28 mouse cellular contexts compared by ENCODE assay signal in genomic region chr4:140023833-140024232, GRCm38 (mm10). TPM values are rescaled to one million over a fixed set of nuclear protein-coding genes. Genes with fewer than 3 reads are reported as not detected.
A peak's percentile ranks its signal among the peaks of the same experiment; 100 is the strongest.
DNase-seq lines count a peak whose midpoint lies in the region; ATAC-seq and TF ChIP-seq lines count a peak whose summit lies in the region.
"Had no signal": no experiment of that assay in that cellular context is flagged by ENCODE, and none has a peak within 500 bp of the region (broad histone marks: within the 10 kb centered on the region; RNA-seq: fewer than 3 reads in every experiment).

No protein-coding gene starts in this region.

- no peak for TF ChIP-seq CTCF in kidney, postnatal 0 days (IDR thresholded peaks at IDR 0.05; ENCODE audit: low read depth)

- no peaks in the 10 kb centered on the region for H3K36me3 ChIP-seq in hindbrain, embryonic 12.5 days
- no peaks in the 10 kb centered on the region; the same call in 1 of the 2 replicates for H3K36me3 ChIP-seq in hindbrain, embryonic 14.5 days (replicated peaks; ENCODE audit: control insufficient read depth, insufficient read depth)
- H3K36me3 ChIP-seq in kidney, postnatal 0 days (ENCODE audit: insufficient read depth, low read length): no peaks in the 10 kb centered on the region
- H3K36me3 ChIP-seq in neural tube, embryonic 13.5 days: peaks cover 8% of the 10 kb centered on the region; the same call in 1 of the 2 replicates
- H3K36me3 ChIP-seq in neural tube, embryonic 15.5 days: no peaks in the 10 kb centered on the region
- no peaks in the 10 kb centered on the region for H3K36me3 ChIP-seq in midbrain, embryonic 15.5 days (replicated peaks)
- H3K36me3 ChIP-seq: embryonic facial prominence, embryonic 12.5 days; heart, embryonic 13.5 days had no signal

- peaks cover 6% of the 10 kb centered on the region; the same call in 1 of the 2 replicates for H3K4me1 ChIP-seq in hindbrain, embryonic 12.5 days
- peaks cover 1% of the 10 kb centered on the region; the same call in 1 of the 2 replicates for H3K4me1 ChIP-seq in hindbrain, embryonic 14.5 days (replicated peaks; ENCODE audit: control insufficient read depth, insufficient read depth, low read length)
- H3K4me1 ChIP-seq in kidney, postnatal 0 days (replicated peaks; ENCODE audit: insufficient read depth, low read length): no peaks in the 10 kb centered on the region
- peaks cover 7% of the 10 kb centered on the region for H3K4me1 ChIP-seq in neural tube, embryonic 13.5 days (replicated peaks)
- H3K4me1 ChIP-seq in neural tube, embryonic 15.5 days: no peaks in the 10 kb centered on the region
- H3K4me1 ChIP-seq in midbrain, embryonic 15.5 days: no peaks in the 10 kb centered on the region
- H3K4me1 ChIP-seq: embryonic facial prominence, embryonic 12.5 days; heart, embryonic 13.5 days had no signal

- peaks cover 8% of the 10 kb centered on the region for H3K27me3 ChIP-seq in hindbrain, embryonic 12.5 days
- H3K27me3 ChIP-seq in hindbrain, embryonic 14.5 days (ENCODE audit: control insufficient read depth, insufficient read depth, low read length): no peaks in the 10 kb centered on the region
- no peaks in the 10 kb centered on the region for H3K27me3 ChIP-seq in kidney, postnatal 0 days (ENCODE audit: insufficient read depth, low read length)
- no peaks in the 10 kb centered on the region for H3K27me3 ChIP-seq in neural tube, embryonic 13.5 days
- H3K27me3 ChIP-seq in neural tube, embryonic 15.5 days (replicated peaks): no peaks in the 10 kb centered on the region
- no peaks in the 10 kb centered on the region for H3K27me3 ChIP-seq in midbrain, embryonic 15.5 days (replicated peaks)

- WGBS in hindbrain, embryonic 12.5 days: 61% methylated on average over 6 of the region's 6 CpGs
- 47% methylated on average over 6 of the region's 6 CpGs for WGBS in hindbrain, embryonic 14.5 days
- 44% methylated on average over 6 of the region's 6 CpGs for WGBS in kidney, postnatal 0 days
- WGBS in neural tube, embryonic 13.5 days: 56% methylated on average over 6 of the region's 6 CpGs
- 64% methylated on average over 6 of the region's 6 CpGs for WGBS in neural tube, embryonic 15.5 days
- WGBS in midbrain, embryonic 15.5 days: 57% methylated on average over 6 of the region's 6 CpGs

- H3K4me3 ChIP-seq in hindbrain, embryonic 12.5 days: no peak overlapping the region
- no peak overlapping the region for H3K4me3 ChIP-seq in hindbrain, embryonic 14.5 days (replicated peaks; ENCODE audit: low read length)
- H3K4me3 ChIP-seq in kidney, postnatal 0 days (replicated peaks; ENCODE audit: low read depth, low read length): no peak overlapping the region
- H3K4me3 ChIP-seq in neural tube, embryonic 13.5 days: no peak overlapping the region
- H3K4me3 ChIP-seq in neural tube, embryonic 15.5 days (replicated peaks): no peak overlapping the region
- no peak overlapping the region for H3K4me3 ChIP-seq in midbrain, embryonic 15.5 days
- H3K4me3 ChIP-seq: embryonic facial prominence, embryonic 12.5 days; heart, embryonic 13.5 days; myocyte had no signal

- DNase-seq in hindbrain, embryonic 14.5 days (ENCODE audit: low spot score): no peak
- DNase-seq in kidney, postnatal 0 days (ENCODE audit: low spot score): peak; percentile 47
- DNase-seq in kidney, postnatal 14 days: no peak
- DNase-seq in urinary bladder, postnatal 36 days (ENCODE audit: low spot score in 2 of 2): no peak
- DNase-seq: adrenal gland, postnatal 10 days; cerebellum, adult 11 months; cerebellum, adult 9-10 months; cerebellum, postnatal 36 days; forebrain, postnatal 0 days; gastrocnemius, postnatal 10 days; heart, postnatal 10 days; kidney, adult 18-20 months; liver; lung, adult 2 months; lung, postnatal 10 days; right cerebral cortex, postnatal 4 days; thymus, adult 18-20 months; thymus, postnatal 36 days had no signal

- no peak overlapping the region for H3K4me2 ChIP-seq in hindbrain, embryonic 12.5 days (replicated peaks)
- H3K4me2 ChIP-seq in hindbrain, embryonic 14.5 days (replicated peaks): no peak overlapping the region
- no peak overlapping the region for H3K4me2 ChIP-seq in kidney, postnatal 0 days (ENCODE audit: low read length)
- H3K4me2 ChIP-seq in neural tube, embryonic 13.5 days: no peak overlapping the region
- no peak overlapping the region for H3K4me2 ChIP-seq in neural tube, embryonic 15.5 days
- no peak overlapping the region for H3K4me2 ChIP-seq in midbrain, embryonic 15.5 days
- H3K4me2 ChIP-seq: embryonic facial prominence, embryonic 12.5 days; heart, embryonic 13.5 days had no signal

- H3K27ac ChIP-seq in hindbrain, embryonic 12.5 days: 0 out of 2 replicates have a peak overlapping the region, but pooled peaks have one; percentile 35
- H3K27ac ChIP-seq in hindbrain, embryonic 14.5 days: no peak overlapping the region
- H3K27ac ChIP-seq in kidney, postnatal 0 days: no peak overlapping the region
- H3K27ac ChIP-seq in neural tube, embryonic 13.5 days (replicated peaks): peak overlapping the region; percentile 49
- no peak overlapping the region for H3K27ac ChIP-seq in neural tube, embryonic 15.5 days (replicated peaks)
- H3K27ac ChIP-seq in midbrain, embryonic 15.5 days: no peak overlapping the region
- H3K27ac ChIP-seq: embryonic facial prominence, embryonic 12.5 days; heart, embryonic 13.5 days; liver, embryonic 14.5 days; stomach, postnatal 0 days had no signal

- no peaks in the 10 kb centered on the region for H3K9me3 ChIP-seq in hindbrain, embryonic 12.5 days (replicated peaks)
- H3K9me3 ChIP-seq in hindbrain, embryonic 14.5 days (ENCODE audit: control insufficient read depth, low read length): no peaks in the 10 kb centered on the region
- H3K9me3 ChIP-seq in kidney, postnatal 0 days (replicated peaks; ENCODE audit: low read length): no peaks in the 10 kb centered on the region
- H3K9me3 ChIP-seq in neural tube, embryonic 13.5 days: no peaks in the 10 kb centered on the region
- no peaks in the 10 kb centered on the region for H3K9me3 ChIP-seq in neural tube, embryonic 15.5 days (replicated peaks)
- no peaks in the 10 kb centered on the region for H3K9me3 ChIP-seq in midbrain, embryonic 15.5 days
- H3K9me3 ChIP-seq: embryonic facial prominence, embryonic 12.5 days; heart, embryonic 13.5 days had no signal

- no peak for ATAC-seq in hindbrain, embryonic 12.5 days (ENCODE audit: low FRiP score)
- no peak for ATAC-seq in hindbrain, embryonic 14.5 days (ENCODE audit: low FRiP score)
- no peak for ATAC-seq in kidney, postnatal 0 days (replicated peaks; ENCODE audit: low FRiP score, low read depth)
- ATAC-seq in neural tube, embryonic 13.5 days (ENCODE audit: low read depth): no peak
- ATAC-seq in neural tube, embryonic 15.5 days (ENCODE audit: low FRiP score): no peak
- ATAC-seq in midbrain, embryonic 15.5 days (replicated peaks): 0 out of 2 replicates have a peak, but pooled peaks have one; percentile 27
- ATAC-seq: Patski had no signal

- H3K9ac ChIP-seq in hindbrain, embryonic 12.5 days: no peak overlapping the region
- no peak overlapping the region for H3K9ac ChIP-seq in hindbrain, embryonic 14.5 days
- no peak overlapping the region for H3K9ac ChIP-seq in kidney, postnatal 0 days (ENCODE audit: low read depth, low read length)
- no peak overlapping the region for H3K9ac ChIP-seq in neural tube, embryonic 13.5 days
- no peak overlapping the region for H3K9ac ChIP-seq in neural tube, embryonic 15.5 days (replicated peaks)
- H3K9ac ChIP-seq in midbrain, embryonic 15.5 days: no peak overlapping the region
- H3K9ac ChIP-seq: embryonic facial prominence, embryonic 12.5 days; forebrain, postnatal 0 days; heart, embryonic 13.5 days; liver, embryonic 14.5 days had no signal

RNA-seq across cellular contexts. Expression of gene Klhdc7a, which starts 56.0 kb away (rescaled TPM):
- polyA plus RNA-seq in hindbrain, embryonic 12.5 days (2016; fragmentation: Nextera tagmentation; extraction: Ambion mirVana): 0.38 and 0.59 TPM in 2 replicates
- polyA plus RNA-seq in hindbrain, embryonic 14.5 days (2014; fragmentation: Nextera tagmentation; extraction: Ambion mirVana): 0.44 and 0.56 TPM in 2 replicates
- 8.9 and 9.3 TPM in 2 replicates for polyA plus RNA-seq in kidney, postnatal 0 days (2015; fragmentation: Nextera tagmentation; extraction: Ambion mirVana)
- polyA plus RNA-seq in neural tube, embryonic 13.5 days (2015; fragmentation: Nextera tagmentation; extraction: Ambion mirVana): 0.08 and 0.12 TPM in 2 replicates
- 0.08 and 0.80 TPM in 2 replicates for polyA plus RNA-seq in neural tube, embryonic 15.5 days (2015; fragmentation: Nextera tagmentation; extraction: Ambion mirVana)
- 0.74 and 0.78 TPM in 2 replicates for polyA plus RNA-seq in midbrain, embryonic 15.5 days (2015; fragmentation: Nextera tagmentation; extraction: Ambion mirVana)
- polyA plus RNA-seq: myocyte had no signal

Comparison
In these comparisons a context has a peak if more than half of its experiments do, and no peak if none do; other contexts are left out.
1. H3K27ac ChIP-seq: peak in hindbrain, embryonic 12.5 days (single experiment) and neural tube, embryonic 13.5 days (single experiment); none in hindbrain, embryonic 14.5 days (single experiment), kidney, postnatal 0 days (single experiment), neural tube, embryonic 15.5 days (single experiment) and midbrain, embryonic 15.5 days (single experiment).